Mouse (Mus musculus): ENCODE data around the gene Cspg4.
"Not testable (repeated sequence)": the region's sequence is repeated elsewhere in the genome, so short reads cannot be mapped to it uniquely, and the experiment has no call there.

Gene Cspg4

DNA sequence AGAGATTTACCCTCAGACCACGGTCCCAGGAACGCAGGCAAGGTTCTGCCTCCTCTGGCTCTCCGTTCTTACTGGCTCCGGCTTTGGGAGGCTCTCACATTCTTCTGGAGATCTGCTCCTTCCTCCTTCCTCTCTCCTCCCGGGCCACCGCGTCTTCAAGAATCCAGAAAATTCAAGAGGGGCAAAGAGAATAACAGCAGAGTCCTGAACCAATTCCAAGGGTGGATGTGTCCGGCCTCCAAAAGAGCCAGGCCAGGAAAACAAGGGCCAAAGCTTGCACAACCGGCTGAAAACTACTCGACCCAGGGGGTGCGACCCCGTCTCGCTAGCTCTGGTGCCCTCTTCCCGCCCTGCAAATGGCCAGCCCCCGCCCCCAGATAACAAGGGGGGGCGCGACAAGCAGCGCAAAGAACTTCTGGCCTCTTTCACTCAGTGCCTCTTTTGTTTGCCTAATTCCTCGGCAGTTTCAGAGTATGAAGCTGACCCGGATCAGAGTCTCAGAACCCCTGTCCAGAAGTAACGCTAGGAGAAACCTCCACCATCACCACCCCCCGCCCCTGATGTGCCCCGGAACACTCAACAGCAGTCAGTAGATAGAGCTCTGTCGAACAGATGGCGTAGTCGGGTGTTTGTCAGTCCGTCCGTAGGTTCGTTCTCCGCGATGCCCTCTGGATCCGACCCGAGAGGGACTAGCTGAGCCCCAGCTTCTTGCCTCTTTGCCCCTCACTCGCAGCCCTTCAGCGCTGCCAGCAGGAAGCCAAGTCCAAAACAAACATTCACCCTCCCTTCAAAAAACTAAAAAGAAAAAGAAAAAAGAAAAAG lies 62.6 kb downstream of the Cspg4 start:
- DNase-seq (ENCODE audit: low spot score), result peak; percentile 61

DNA sequence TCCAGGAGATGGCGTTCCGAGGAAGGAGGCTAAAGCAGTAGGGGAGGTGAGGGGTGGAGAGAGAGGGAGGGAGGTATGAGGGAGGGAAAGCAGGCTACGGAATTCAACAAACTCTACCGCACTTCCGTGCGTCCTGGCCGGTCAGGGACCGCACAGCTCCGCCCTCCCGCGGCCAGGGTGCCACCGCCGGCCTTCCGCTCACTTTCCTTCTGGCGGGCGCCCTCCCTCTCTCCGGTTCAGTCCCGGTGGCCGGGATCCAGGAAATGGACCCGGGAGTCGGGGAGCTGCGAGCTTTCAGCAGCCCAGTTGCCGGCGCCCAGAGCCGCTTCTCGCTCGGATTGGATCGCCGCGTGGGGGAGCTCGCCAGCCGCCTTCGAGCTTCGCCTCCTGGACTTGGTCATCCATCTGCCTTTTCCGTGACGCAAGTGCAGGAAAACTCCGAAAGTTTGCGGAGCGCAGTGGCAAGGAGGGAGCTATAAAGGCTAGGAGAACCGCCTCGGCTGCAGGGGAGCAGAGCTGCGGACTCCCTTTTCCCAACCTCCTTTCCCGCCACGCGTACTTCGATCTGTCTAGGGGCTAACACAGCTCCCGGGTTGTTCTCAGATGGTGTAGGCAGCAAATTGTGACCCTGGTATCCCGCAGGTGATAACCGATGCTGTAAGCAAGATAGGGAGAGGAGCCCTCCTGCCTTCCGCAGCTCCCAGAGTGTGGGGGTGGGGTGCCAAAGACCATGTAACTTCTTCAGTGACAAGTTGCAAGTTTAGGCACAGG lies 63.4 kb downstream of the Cspg4 start, which contains the start of gene Snx33:
Snx33 (minus strand) TSS at position 331 of the 771 bp plus-strand sequence.
- DNase-seq (ENCODE audit: low spot score), result peak; percentile 97

DNA sequence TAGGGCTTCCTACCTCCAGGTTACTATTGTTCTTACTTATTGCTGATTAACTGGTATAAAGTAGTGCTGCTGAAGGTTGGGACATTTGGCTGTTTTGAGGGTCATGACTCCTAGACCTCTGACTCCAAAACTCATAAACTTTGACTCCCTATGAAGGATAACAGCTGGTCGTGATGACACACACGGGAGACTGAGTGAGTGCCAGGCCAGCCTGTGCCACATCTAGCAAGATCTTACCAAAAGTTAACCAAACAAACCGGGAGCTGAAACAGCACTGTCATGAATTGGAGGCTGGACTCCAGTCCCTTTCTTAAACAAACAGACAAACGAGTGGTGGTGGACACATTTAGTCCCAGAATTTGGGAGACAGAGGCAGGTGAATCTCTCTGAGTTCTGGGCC lies 64.7 kb downstream of the Cspg4 start:
- no peak for DNase-seq (ENCODE audit: low spot score)

DNA sequence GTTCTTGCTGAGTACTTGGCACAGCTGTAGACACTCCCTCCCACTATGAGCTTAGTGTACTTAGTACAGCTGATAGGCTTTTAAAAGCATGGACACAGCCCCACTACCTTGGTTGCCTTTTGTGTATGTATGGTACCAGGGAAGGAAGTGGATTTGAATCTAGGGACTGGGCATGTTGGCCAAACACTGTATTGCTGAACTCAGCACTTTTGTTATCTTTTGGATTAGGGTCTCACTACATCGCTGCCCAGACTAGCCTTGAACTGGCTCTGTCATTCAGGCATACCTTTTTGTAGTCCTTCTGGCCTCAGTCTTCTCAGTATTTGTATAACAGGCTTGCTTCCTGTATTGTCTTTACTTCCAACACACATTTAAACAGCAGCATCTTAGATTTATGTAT lies 65.7 kb downstream of the Cspg4 start:
- DNase-seq (ENCODE audit: low spot score), result no peak

DNA sequence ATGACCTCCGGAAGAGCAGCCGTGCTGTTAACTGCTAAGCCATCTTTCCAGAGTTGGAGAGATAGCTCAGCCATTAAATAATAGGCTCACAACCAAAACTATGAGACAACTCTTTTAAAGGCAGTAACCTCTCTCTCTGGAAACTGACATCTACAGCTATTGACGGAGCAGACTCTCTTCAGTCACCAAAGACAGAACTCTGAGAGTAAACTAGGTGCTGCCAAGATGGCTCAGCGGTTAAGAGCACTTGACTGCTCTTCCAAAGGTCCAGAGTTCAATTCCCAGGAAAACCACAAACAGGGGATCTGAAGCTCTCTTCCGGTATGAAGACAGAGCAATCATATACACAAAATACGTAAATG lies 72.0 kb downstream of the Cspg4 start:
- DNase-seq (ENCODE audit: low spot score), result no peak

DNA sequence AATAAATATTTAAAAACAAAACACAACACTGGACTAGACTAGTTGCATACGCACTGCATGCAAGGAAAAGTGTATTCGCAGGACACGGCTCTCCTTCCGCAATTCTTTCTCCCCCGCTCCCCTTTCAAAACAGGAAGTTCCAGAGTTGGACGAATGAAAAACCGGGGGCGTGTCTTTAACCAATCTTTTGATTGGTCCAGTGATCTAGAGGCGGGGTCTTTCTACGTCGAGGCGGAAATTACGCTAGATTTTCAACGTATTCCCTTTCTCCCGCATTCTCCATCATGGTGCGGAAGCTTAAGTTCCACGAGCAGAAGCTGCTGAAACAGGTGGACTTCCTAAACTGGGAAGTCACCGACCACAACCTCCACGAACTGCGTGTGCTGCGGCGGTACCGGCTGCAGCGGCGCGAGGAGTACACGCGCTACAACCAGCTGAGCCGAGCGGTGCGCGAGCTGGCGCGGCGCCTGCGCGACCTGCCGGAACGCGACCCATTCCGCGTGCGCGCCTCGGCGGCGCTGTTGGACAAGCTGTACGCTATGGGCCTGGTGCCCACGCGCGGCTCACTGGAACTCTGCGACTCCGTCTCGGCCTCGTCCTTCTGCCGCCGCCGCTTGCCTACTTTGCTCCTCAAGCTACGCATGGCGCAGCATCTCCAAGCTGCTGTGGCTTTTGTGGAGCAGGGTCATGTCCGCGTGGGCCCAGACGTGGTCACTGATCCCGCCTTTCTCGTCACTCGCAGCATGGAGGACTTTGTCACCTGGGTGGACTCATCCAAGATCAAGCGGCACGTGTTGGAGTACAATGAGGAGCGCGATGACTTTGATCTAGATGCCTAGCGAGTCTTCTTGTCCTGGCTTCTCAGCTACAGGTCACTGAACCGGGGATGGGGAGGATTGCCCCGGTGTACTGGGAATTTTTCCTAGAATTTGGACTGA lies 72.7 kb downstream of the Cspg4 start, which contains the start of gene Imp3:
Imp3 (plus strand) TSS at position 253 of the 938 bp plus-strand sequence.
- peak; percentile 85 for DNase-seq (ENCODE audit: low spot score)

DNA sequence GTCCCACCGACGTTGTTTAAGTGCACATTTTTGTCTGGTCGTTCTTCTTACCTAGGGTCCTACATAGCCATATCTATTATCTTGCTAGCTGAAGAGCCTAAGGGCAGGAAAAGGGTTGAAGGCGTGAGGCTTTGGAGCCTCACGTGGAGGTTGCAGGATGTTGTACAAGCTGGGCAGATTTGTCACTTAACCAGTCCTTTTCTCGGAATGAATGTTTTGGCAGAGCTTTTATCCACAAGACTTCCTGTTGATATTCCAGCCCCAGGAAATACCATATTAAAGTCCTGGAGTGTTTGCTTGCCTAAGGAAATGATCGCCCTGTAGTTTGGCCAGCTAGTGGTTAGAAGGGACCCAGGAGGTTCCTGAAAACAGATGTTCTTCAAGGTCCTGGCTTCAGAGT lies 73.5 kb downstream of the Cspg4 start:
- DNase-seq (ENCODE audit: low spot score), result no peak

DNA sequence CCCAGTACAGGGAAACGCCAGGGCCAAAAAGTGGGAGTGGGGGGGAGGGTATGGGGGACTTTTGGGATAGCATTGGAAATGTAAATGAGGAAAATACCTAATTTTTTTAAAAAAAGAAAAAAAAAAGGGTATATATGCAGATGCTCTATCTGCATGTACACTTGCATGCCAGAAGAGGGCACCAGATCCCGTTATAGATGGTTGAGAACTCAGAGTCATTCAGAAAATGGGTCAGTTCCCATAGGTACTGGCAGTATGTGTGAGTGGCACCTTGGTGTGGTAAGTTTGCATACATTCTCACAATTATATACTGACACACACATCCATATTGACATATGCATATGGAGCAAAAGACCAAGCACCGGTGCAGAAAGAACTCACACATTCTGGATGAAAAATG lies 82.6 kb downstream of the Cspg4 start:
- DNase-seq (ENCODE audit: low spot score), result peak; percentile 65

DNA sequence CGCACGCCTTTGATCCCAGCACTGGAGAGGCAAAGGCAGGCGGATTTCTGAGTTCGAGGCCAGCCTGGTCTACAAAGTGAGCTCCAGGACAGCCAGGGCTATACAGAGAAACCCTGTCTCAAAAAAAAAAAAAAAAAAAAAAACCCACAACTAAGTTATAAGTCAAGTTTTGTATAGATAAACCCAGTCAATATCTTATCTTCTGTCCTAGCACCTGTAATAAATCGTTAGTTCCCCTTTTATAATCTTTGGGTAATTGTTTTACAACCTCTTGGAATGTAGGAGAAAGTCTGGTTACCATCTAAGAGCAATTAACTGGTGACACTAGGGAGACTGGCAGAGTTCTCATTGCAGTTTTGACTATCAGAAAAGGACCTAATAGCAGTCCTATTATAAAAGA lies 83.9 kb downstream of the Cspg4 start:
- not testable (repeated sequence) for DNase-seq (ENCODE audit: low spot score)

Measured in testis, postnatal 10 days (tissue).